Mouse (Mus musculus): Measurements from ENCODE around the gene Ush1g.

GRCm38 (mm10) chr11:115364136-115364535 is 42.3 kb upstream of the Ush1g start:
- TF ChIP-seq POLR2A (IDR thresholded peaks at IDR 0.05; ENCODE audit: low read depth, low read length) (no peak), CTCF (conservative IDR thresholded peaks at IDR 0.05; ENCODE audit: insufficient read depth, insufficient read length, low read depth, low read length) (no peak)
